Mouse (Mus musculus): ENCODE measurements around the gene Olfr612. TPM values are rescaled to one million over a fixed set of nuclear protein-coding genes. Genes with fewer than 3 reads are reported as not detected.
"Not testable (repeated sequence)": the region's sequence is repeated elsewhere in the genome, so short reads cannot be mapped to it uniquely, and the experiment has no call there.

Gene Olfr612
- total RNA-seq (2021): not detected

DNA sequence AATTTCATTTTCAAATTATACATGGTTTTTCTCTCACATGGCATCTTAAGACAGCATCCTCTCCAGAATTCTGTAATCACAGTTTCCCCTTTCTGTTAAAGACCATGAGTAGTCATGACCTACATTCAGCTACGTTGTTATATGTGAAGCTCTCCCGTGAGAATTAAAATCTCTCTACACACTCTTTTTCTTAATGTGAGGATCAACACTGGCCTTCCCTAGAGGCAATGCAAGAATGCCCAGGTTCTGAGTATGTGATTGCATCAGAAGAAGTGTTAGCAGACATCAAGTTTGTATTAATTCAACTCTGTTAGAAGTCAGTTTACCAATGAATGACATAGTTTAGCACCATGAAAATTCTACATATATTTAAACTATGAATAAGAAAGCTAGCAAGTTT, at the start of gene Olfr612:
Olfr612 (minus strand) TSS at position 101 of the 400 bp plus-strand sequence.
- DNase-seq: not testable (repeated sequence)

- DNase-seq: no peak
These were observed 47.3 kb upstream of the Olfr612 start, which contains the start of gene Olfr618 for GRCm38 (mm10) chr7:103589803-103590202. Olfr618 (plus strand) TSS chr7:103590103.

DNA sequence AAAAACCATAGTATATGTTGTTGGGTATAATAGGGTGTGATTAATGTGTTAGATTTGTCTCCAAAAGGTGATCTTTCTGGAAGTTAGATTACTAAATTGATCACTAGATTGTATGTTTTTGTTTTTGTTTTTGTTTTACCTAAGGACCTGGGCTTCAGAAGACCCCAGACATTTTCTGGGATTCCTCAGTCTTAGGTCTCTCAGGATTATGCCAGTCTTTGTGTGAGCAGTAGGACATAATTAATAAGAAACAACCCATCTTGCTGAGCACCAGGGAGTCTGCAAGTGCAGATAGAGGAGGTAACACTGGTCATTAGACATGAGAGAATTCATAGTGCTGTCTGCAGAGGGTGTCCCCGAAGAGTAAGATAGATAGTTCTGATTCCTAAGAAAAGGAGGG, 30.2 kb upstream of the Olfr612 start, which contains the start of gene Olfr617:
Olfr617 (plus strand) TSS at position 301 of the 400 bp plus-strand sequence.
- no peak for DNase-seq

GRCm38 (mm10) chr7:103569043-103569442, 26.5 kb upstream of the Olfr612 start, which contains the start of gene Olfr616:
Olfr616 (minus strand) TSS chr7:103569143.
- DNase-seq: no peak

GRCm38 (mm10) chr7:103555779-103556178, 13.3 kb upstream of the Olfr612 start, which contains the start of gene Olfr615:
Olfr615 (plus strand) TSS chr7:103556079.
- no peak for DNase-seq

DNA sequence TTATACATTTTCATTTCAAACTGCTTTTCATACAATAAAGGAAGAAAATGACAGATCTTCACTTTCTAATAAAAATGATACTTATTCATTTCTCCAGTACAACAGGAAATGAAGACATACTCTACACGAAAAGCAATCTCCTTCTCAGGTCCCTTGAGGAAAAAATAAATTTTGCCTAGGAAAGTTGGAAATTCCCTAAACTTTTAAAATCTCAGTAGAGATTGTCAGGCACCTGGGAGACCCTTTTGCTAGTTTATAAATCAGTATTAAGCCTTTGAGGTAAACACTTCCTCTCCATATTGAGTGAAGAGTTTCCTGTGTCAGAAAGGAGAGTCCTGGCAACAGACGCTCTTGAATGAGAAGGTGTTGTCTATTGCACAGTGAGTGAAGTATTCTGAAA, 5.3 kb upstream of the Olfr612 start, which contains the start of gene Olfr613:
Olfr613 (plus strand) TSS at position 301 of the 400 bp plus-strand sequence.
- DNase-seq: no peak

- not testable (repeated sequence) for DNase-seq
These were observed 21.8 kb downstream of the Olfr612 start, which contains the start of gene Olfr611 for GRCm38 (mm10) chr7:103520746-103521145. Olfr611 (minus strand) TSS chr7:103520846.

GRCm38 (mm10) chr7:103512022-103512421, 30.5 kb downstream of the Olfr612 start, which contains the start of gene Olfr610:
Olfr610 (minus strand) TSS chr7:103512122.
- DNase-seq: no peak

GRCm38 (mm10) chr7:103497962-103498361, 44.6 kb downstream of the Olfr612 start, which contains the start of gene Olfr609:
Olfr609 (minus strand) TSS chr7:103498062.
- DNase-seq: no peak

Small RNA genes within 50 kb of the gene (microRNA-seq; reads per million reads assigned to microRNA genes)
- 0 reads per million in 2 experiments for gene Gm26506

Other genes starting within 250 kb of the Olfr612 start
- gene Olfr596, start 237.1 kb downstream of the Olfr612 start, total RNA-seq (2021): not detected
- not detected for gene Olfr597, start 226.4 kb downstream of the Olfr612 start, total RNA-seq (2021)
- gene Olfr598, start 219.1 kb downstream of the Olfr612 start, total RNA-seq (2021): not detected
- not detected for gene Olfr599, start 206.8 kb downstream of the Olfr612 start, total RNA-seq (2021)
- gene Olfr600, start 193.0 kb downstream of the Olfr612 start, total RNA-seq (2021): not detected
- not detected for gene Olfr601, start 180.1 kb downstream of the Olfr612 start, total RNA-seq (2021)
- not detected for gene Olfr603, start 156.5 kb downstream of the Olfr612 start, total RNA-seq (2021)
- gene Usp17lc, start 127.6 kb downstream of the Olfr612 start, total RNA-seq (2021): under 1 TPM in 1 of 2 experiments, not detected in 1; 0.21 TPM
- not detected for gene Olfr605, start 97.3 kb downstream of the Olfr612 start, total RNA-seq (2021)
- not detected for gene Olfr606, start 93.7 kb downstream of the Olfr612 start, total RNA-seq (2021)
- gene Olfr607, start 78.6 kb downstream of the Olfr612 start, total RNA-seq (2021): not detected
- 1 to 10 TPM; 3.8 to 4.1 TPM for gene Olfr608, start 72.8 kb downstream of the Olfr612 start, total RNA-seq (2021)
- gene Olfr609, start 44.7 kb downstream of the Olfr612 start, total RNA-seq (2021): not detected
- gene Olfr610, start 30.6 kb downstream of the Olfr612 start, total RNA-seq (2021): not detected
- gene Olfr611, start 21.9 kb downstream of the Olfr612 start, total RNA-seq (2021): not detected
- not detected for gene Olfr613, start 5.4 kb upstream of the Olfr612 start, total RNA-seq (2021)
- gene Olfr615, start 13.4 kb upstream of the Olfr612 start, total RNA-seq (2021): not detected
- gene Olfr616, start 26.4 kb upstream of the Olfr612 start, total RNA-seq (2021): not detected
- not detected for gene Olfr617, start 30.3 kb upstream of the Olfr612 start, total RNA-seq (2021)
- not detected for gene Olfr618, start 47.4 kb upstream of the Olfr612 start, total RNA-seq (2021)
- not detected for gene Olfr619, start 57.9 kb upstream of the Olfr612 start, total RNA-seq (2021)
- gene Olfr620, start 69.8 kb upstream of the Olfr612 start, total RNA-seq (2021): not detected
- gene Olfr622, start 100.0 kb upstream of the Olfr612 start, total RNA-seq (2021): not detected
- not detected for gene Olfr623, start 121.0 kb upstream of the Olfr612 start, total RNA-seq (2021)
- gene Olfr624, start 128.5 kb upstream of the Olfr612 start, total RNA-seq (2021): not detected
- not detected for gene Olfr625-ps1, start 140.0 kb upstream of the Olfr612 start, total RNA-seq (2021)
- gene Olfr243, start 172.0 kb upstream of the Olfr612 start, total RNA-seq (2021): not detected
- gene Olfr628, start 187.7 kb upstream of the Olfr612 start, total RNA-seq (2021): not detected
- gene Olfr629, start 202.2 kb upstream of the Olfr612 start, total RNA-seq (2021): not detected
- not detected for gene Olfr630, start 214.6 kb upstream of the Olfr612 start, total RNA-seq (2021)
- not detected for gene Olfr69, start 228.9 kb upstream of the Olfr612 start, total RNA-seq (2021)
- not detected for gene Olfr68, start 237.0 kb upstream of the Olfr612 start, total RNA-seq (2021)
- gene Olfr67, start 249.1 kb upstream of the Olfr612 start, total RNA-seq (2021): not detected